Mouse (Mus musculus) cerebellum, postnatal 10 days (tissue): ENCODE results near the gene Aqp2.

Source experiments
- DNase-seq, 2 experiments: peaks; one replicate each; pipeline ENCODE4 v3.0.0; 2021; ENCODE audit warnings: mixed read lengths in 2 of 2

The Aqp2 gene

DNA sequence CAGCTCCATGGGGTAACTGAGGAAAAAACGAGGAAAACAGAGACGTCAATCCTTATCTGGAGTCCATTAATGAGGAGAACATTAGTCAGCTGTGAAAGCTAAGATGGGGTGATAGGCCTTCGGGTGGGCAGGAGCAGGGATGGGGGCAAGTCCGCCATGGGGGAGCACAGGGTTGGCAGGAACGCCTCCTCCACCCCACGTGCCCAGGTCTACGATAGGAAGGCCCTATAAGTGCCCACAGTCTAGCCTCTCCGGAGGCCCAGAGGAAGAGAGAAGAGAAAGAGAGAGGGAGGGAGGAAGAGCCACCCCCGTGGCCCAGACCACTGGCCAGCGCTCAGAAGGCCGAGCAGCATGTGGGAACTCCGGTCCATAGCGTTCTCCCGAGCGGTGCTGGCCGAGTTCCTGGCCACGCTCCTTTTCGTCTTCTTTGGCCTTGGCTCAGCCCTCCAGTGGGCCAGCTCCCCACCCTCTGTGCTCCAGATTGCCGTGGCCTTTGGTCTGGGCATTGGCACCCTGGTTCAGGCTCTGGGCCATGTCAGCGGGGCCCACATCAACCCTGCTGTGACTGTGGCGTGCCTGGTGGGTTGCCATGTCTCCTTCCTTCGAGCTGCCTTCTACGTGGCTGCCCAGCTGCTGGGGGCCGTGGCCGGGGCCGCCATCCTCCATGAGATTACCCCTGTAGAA lies at the start of gene Aqp2:
TSS of gene Aqp2 (plus strand) at position 254 of the 684 bp plus-strand sequence.
- peak; percentile 58 to 76 for DNase-seq

DNA sequence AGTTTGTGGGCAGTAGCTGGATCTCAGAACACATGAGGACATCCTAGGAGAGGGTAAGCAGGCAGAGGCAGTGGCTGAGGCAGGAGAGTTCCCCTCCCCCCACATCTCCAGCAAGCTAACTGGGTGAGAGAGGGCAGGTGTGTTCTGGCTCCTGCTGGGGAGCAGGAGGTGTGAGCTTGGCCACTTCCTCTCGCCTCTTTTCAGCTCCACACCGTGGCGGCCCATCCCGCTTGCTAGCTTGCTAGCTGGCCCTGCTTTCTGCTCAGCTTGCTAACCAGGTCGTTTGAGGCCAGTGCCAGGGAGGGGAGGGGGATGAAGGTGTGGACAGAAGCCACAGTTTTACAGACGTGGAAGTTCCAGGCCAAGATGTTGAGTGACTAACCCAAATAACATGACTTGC lies 47.7 kb upstream of the Aqp2 start:
- DNase-seq: peak; percentile 58 to 60

DNA sequence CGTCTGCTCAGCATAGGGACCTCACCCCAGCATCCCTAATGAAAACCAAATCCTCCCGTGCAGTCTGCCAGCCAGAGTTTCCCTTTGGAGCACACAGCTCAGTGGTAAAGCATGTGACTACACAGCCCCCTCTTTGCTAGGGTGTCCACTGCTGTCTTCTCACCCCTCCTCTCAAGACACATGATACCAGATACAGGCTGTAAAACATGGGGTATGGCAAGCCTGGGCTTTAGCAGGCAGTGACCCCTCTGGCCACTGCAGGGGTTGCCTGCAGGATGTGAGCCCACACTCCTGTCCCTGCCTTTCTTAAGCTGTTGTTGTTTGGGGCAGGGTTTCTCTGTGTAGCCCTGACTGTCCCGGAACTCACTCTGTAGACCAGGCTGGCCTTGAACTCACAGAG lies 46.8 kb upstream of the Aqp2 start:
- no peak for DNase-seq

DNA sequence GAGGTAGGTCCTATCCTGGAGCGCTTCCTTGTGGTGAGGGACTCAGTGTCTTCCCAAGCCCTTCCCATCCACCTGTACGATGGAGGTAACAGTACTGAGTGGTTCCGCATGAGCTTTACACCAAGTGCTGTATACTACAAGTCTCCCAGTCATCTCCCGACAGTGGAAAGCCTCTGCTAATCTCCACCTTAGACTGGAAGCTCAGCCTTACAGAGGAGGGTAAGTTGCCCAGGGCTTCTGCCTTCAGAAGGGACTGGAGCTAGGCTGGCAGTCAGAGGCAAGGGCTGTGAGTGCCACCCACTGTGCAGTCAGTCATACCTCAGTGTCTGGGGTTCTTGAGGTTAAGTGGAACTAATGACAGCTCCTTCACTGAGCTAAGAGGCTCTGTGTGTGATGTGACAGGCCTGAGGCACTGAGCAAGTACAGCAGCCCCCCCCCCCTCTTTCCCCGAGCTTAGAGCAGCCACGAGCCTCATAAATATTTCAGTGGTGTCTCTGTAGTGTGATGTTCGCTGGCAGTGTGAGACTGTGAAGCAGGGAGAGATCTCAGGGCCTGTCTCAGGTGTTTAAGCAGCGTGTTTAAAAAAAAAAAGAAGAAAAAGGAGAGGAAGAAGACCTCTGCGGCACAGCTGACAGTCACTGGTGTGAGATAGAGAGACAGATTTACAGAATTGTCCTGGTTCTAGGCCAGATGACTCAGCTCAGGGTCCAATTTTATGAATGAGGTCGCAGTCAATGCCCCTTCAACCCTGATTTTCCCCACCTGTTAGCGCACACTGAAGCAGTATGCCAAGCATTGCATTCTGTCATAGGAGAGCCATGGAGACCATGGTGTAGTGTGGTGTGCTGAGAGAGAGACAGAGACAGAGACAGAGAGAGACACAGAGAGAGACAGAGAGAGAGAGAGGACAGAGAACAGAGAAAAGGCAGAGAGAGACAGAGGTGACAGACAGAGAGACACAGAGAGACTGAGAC lies 41.7 kb upstream of the Aqp2 start:
- no peak for DNase-seq

DNA sequence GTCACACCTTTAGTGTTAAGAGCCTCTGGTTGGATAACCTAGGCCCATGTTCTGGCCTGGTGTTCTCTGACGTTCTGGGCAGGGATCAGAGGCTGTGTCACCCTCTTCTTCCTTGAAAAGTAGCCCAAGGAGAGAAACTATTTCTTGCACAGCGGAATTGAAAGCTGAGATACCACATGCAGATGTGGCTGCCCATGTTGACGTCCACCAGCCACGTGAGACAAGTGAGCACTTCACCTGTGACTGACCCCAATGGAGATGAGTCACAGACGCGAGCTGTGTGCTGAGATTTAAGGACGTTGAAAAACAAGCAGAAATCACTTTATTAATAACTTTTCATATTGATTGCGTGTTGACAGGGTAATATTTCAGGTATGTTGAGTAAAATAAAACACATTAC lies 39.0 kb upstream of the Aqp2 start:
- DNase-seq: no peak

DNA sequence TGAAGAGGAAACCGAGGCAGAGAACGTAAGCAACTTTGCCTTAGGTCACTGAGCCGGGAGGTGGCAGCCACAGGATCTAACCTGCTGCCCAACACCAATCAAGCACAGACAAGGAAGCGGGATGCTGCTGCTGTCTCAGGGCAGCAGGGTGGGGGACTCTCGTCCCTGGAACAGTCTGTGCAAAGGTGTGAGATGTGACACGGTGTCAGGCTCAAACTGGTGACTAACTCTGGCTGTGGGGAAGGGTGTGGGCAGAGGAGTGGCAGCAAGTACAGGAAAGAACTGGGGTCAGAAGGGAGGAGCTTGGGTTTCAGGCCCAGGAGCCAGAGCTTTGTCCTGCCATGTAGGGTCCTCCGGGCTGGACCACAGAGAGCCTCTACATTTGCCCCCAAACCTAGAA lies 34.8 kb upstream of the Aqp2 start:
- DNase-seq: no peak

DNA sequence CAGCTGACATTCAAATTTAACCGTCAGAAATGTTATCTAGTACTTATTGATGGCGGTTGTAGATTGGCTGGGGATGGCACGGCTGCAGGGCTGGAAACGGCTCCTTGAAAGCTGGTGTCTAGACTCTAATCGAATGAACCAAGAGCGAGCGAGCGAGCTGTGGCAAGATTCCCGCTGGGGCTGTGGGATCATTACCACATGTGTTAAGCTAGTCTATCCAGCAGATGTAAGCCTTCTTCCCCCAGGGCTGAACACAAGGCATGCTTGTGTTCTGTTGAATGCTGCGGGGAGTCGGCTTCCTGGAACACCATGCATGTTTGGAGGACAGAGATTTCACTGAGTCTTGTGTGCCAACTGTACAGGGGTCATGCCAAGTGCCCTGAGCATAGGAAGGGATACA lies 32.3 kb upstream of the Aqp2 start:
- DNase-seq: peak in 1 of 2 experiments; percentile 32

DNA sequence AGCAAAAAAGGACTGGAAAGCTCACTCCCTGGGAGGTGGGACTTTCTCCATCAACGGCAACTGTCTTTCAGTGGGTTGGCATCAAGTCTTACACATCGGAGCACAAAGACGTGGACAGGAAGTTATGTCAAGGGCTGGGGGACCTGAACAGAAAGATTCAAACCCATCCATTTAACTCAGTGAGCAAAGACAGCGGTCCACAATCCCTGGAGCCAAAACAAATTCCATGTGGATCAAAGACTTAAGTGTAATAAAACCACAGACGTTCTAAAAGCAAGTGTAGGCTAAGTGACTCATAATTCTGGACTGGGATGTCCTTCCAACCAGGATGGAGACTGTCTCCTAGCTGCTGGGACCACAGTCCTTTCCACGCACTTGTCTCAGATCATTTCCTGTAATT lies 31.1 kb upstream of the Aqp2 start:
- no peak for DNase-seq

DNA sequence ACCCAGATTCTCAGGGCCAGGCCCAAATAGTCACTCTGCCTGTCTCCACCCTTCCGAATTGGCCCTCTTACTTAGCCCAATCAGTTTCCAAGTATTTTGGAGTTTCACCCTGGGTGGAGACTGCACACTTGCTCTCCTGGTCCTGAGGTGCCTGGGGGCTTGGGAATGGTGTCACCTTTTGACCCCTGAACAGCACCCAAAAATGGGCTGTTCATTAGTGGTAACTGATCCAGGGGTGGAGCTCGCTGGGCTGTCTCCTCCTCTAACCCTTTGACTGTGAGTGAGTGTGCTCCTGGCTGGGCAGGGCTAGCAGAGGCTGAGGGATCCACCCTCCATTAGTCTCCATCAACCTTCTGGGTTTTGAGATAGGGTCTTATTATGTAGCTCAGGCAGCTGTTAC lies 29.0 kb upstream of the Aqp2 start:
- DNase-seq: no peak

DNA sequence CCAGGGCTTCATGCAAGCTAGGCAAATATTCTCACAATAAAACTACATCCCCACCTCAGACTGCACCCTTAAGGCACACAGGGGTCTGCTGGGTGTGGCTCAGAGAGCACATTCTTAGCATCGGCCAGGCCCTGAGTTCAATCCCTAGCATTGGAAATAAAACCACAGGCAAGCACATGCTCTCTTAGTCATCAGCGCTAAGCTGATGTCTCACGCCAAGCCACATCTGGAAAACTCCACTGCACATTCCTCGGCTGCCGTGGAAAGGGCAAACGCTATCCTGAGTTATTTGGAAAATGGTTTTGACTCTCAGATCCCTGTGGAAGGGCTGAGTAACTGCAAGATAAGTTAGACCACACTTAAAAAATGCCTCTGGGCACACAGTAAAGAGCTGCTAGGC lies 25.1 kb upstream of the Aqp2 start:
- no peak for DNase-seq

DNA sequence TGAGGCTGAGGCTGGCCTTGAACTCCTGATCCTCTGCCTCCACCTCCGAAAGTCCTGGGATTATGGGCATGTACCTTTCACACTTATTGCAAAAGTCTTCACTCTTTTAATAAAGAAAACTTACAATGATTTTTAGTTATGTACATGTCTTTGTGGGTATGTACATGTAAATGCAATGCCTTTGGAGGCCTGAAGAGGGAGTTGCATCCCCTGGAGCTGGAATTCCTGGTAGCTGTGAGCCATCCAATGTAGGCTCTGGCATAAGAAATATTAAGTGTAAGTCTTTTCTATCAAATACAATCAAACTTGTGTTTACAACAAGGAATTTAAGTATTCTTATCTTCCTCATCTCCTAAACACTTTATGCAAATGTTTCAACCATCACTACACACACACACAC lies 19.9 kb upstream of the Aqp2 start:
- DNase-seq: no peak

DNA sequence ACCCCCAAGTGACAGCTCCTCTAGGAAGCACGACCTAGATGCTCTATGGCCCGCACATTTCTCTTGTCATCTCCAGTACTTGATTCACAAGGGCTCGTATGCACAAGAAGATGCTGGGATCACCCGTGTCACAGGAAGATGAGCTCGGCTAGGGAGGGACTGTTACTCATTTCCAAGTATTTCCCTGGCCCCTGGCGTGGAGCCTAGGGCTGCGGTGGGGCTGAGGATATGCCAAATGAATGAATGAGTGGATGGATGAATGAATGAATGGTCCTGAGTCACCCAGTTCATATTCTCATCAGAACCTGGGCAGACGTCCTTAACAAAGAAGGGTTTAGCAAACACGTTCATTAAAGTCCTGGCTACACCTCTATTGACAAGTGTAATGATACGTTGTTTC lies 18.6 kb upstream of the Aqp2 start:
- no peak for DNase-seq

DNA sequence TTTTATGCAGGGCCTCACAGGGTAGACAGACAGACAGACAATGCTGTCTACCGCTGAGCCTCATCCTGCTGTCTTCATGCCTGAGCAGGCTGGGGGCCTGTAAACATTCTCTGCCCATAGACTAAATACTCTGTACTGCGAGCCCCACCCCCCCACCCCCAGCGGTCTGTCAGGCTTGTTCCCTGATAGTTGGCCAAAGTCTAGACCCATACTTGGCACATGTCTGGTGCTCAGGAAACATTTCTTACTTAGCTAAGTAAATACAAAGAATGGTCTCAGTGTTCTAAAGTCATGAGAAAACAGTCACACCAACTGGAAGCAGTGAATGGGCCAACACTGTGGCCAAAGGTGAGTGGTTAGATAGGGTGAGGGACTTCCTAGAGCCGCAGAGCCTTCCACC lies 11.5 kb upstream of the Aqp2 start:
- DNase-seq: no peak

DNA sequence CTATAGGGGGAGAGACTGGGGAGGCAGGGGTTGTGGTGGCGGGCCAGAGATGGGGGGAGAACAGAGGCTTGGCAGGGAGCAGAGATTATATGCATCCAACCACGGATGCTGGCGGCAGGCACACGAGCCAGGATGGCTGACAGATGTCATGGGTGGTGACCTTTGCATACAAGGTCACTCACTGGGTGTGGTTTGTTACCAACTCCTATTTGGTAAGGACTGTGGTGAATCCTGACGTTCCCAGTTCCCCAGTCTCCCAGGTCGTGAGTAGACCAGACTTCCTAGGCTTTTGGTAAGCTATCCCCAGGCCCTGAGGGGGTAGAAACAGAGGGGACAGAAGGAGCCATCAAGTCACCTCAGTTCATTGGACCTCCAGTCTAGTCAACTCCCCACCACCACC lies 10.2 kb upstream of the Aqp2 start:
- no peak for DNase-seq

DNA sequence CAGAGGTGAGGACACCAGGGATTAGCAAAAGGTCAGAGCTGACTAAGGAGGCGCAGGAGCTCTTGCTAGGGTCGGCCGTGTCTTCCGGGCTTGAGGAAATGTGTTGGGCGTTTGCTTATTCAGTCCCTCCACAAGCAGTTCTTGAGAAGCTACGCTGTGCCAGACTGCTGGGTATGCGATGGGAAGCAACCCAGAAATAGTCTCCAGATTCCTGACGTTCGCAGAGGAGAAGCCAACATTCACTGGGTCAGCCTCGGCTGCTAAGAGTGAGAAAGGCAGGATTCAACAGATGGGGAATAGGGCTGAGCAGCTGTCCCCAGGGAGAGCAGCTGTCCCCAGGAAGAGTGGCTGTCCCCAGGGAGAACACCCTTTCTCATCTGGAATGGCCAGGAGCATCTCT lies 9.7 kb upstream of the Aqp2 start:
- peak; percentile 15 to 23 for DNase-seq

DNA sequence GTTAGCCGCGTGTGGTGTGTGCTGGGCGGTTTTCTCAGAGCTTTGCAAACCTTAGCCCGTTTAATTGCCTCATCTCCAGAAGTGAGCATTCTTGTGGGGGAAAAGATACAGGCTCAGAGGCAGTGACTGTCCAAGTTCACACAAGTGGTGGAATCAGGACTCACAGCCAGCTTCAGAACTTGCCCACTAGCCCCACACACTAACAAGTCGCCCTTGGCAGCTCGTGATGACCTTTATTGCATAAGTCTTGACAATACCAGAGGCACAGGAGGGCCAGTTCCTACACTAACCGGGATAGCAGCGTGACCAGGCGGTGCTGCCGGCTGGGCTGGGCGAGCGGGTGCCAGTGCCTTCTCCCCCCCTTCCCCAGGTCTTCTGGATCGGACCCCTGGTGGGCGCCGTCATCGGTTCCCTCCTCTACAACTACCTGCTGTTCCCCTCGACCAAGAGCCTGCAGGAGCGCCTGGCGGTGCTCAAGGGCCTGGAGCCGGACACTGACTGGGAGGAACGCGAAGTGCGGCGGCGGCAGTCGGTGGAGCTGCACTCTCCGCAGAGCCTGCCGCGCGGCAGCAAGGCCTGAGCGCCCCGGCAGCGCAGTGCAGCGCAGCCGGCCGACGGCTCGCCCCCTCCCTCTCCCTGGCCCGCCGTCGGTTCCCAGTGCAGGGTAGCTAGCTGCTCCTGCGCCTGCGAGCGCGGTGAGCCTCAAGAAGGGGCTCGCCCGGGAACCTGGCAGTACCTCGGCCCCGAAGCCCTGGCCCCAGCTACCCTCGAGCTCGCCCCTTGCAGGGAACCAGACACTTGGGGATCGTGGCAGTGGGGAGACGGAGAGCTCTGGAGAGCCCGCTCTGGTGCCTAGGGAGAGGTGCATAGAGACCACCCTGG lies 4.8 kb downstream of the Aqp2 start:
- peak in 1 of 2 experiments; percentile 55 for DNase-seq

DNA sequence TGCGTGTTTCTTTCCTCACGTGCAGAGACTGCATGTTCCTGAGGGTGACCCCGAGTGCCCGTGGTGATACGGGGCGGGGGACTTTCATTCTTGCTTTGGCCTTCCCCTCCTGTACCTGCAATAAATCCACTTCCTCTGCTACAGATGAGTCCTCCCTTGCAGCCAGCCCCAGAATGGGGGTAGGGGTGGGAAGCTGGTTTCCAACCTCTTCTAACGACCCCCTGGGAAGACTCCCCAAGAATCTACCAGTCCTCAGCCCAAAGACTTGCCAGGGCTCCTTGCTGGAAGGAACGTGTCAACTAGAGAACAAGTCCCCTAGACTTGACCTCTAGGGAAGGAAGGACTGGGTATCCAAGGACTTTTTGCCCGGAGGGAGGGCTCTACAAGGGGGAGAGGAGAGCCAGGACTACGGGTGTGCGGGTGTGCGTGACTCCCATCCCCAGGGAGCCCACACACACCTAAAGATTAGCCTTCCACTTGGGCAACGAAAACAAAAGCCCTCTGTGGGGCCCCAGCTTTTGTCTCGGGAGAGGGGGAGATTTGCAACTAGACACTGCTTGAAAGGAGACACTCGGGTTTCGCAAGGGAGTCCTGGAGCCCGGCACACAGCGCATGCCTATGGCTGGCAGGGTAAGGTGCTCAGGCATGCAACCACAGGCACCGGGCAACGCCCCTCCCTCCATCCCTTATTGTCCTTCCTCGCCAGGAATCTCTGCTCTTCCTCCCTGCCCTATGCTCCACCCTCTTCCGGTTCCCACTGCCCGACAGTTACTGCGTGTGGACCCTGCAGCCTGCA lies 5.8 kb downstream of the Aqp2 start:
- peak in 1 of 2 experiments; percentile 23 for DNase-seq

DNA sequence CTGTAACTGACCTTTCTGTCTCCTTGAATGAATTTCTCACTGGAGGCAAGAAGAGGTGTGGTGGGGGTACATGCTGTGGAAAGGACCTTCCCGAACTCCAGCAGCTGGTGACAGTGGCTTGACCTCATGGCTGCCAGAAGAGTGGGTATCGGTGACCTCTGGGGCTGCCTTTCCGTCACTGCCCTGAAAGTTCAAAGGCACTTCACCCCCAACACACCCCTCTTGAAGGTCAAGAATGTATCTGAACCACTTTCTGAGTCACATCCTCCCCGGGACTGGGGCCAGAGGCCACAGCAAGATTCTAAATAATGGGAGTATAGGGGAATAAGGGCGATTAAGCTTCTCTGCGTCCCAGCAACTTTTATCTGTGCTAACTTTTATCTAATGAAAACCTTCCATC lies 6.9 kb downstream of the Aqp2 start:
- no peak for DNase-seq

DNA sequence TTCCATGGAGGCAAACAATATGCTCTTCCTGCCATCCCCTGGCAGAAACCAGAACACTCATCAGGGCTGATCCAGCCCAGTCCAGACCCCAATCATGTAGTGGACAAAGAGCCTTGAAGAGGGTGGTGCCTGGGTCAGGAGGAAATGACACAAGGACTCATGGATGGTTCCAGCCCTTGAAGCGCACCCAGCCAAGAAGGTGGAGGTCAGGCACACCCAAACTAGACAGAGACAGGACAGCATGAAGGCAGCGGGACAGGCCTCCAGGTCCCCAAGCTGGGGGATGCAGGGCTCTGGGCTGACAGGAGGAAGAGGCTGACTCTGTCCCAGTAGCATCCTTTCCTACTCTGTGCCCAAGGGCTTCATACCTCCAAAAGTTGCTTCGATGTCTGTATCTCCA lies 7.7 kb downstream of the Aqp2 start:
- DNase-seq: no peak

DNA sequence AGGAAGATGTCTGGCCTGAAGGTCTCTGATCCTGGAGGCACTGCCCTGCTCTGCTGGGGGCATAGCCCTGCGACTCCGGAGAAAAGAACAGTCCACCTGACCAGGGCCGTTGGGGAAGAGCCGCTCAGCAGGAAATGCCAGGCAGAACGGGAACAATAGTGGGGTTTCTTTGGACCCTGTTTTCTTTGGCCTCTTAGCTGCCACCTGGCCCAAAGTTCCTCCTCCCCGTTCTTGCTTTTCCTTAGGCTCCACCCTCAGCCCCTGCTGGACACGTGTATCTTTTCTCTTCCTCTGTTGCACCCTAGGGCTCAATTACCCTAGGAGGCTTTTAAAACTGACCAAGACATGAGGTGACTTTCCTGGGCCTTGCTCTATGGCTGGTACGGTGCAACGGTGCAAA lies 10.4 kb downstream of the Aqp2 start:
- DNase-seq: no peak

DNA sequence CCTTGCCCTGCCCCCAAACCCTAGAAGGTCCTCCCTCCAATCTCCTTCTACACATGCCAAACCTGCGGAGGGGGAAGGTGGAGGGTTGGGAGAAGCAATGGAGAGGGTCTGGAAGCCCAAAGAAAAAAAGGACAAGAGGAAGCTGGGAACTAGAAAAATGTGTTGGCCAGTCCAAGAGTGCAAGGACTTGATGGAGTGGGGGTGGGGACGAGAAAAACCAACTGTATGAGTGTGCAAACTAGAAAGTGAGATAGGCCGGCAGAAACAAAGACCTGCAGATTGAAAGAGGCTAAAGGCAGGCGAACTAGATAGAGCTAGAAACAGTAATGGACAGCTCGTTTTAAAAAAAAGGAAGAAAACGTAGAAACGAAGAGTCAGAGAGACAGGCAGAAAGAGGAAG lies 10.8 kb downstream of the Aqp2 start:
- no peak for DNase-seq

DNA sequence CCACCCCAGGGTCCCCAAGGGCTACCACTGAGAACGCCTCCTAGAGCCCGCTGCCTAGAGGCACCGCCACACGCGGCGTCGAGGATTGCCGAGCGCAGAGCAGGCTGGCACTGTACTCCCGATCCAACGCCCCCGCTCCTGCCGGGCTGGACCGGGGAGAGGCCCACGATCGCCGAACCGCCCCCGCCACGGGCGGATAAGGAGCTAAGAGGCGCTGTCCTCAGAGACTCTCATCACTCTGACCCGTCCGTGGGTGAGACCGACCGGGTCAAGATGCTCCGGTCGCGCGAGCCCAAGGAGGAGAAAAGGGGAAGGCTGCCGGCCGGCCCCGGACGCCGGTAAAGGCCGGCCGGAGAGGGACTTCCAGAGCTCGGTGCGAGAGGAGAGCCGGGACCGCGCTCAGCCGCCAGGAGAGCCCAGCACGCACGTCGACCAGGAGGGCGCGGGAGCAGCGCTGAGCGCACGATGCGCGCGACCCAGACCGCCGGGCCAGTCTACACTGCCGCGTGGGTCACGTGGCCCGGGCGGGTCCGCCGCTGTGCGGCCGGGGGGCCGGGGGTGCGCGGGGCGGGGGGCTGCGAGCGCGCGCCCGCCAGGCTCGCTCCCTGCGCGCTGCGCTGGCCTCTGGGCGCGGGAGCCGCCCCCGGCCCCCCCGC lies 11.7 kb downstream of the Aqp2 start, which contains the start of gene Aqp5:
TSS of gene Aqp5 (plus strand) at position 354 of the 656 bp plus-strand sequence.
- DNase-seq: peak in 1 of 2 experiments; percentile 45
